Mouse (Mus musculus) kidney, postnatal 0 days (tissue): ENCODE results near the gene Dmwd. TPM values are rescaled to one million over a fixed set of nuclear protein-coding genes. Genes with fewer than 3 reads are reported as not detected.

Experiments
- ATAC-seq: fragments of 200-750 bp; cut with Nextera tagmentation; replicated peaks from 2 replicates; pipeline ENCODE4 v1.8.0; 2017; ENCODE audit warnings: low read depth, moderate number of reproducible peaks, moderate TSS enrichment, moderate library complexity; ENCODE audit not compliant: low FRiP score
- DNase-seq: peaks from one replicate; pipeline ENCODE4 v3.0.0-alpha.2; 2016; ENCODE audit warnings: low spot score
- H3K27ac ChIP-seq: fragments of 300-500 bp; sonication (generic); 2 replicates; pipeline ENCODE4 v1.5.1; 2014; ENCODE audit warnings: mild to moderate bottlenecking
- H3K27me3 ChIP-seq: fragments of 300-500 bp; sonication (generic); 2 replicates; pipeline ENCODE4 v1.6.1; 2014; ENCODE audit warnings: low read length, mixed read lengths; ENCODE audit not compliant: insufficient read depth
- H3K36me3 ChIP-seq: fragments of 300-500 bp; sonication (generic); 2 replicates; pipeline ENCODE4 v1.6.1; 2014; ENCODE audit warnings: low read length, mixed read lengths; ENCODE audit not compliant: insufficient read depth
- H3K4me1 ChIP-seq: fragments of 300-500 bp; sonication (generic); replicated peaks from 2 replicates; pipeline ENCODE4 v1.6.1; 2014; ENCODE audit warnings: antibody characterized with exemption, low read length, mixed read lengths; ENCODE audit not compliant: insufficient read depth
- H3K4me2 ChIP-seq: fragments of 300-500 bp; sonication (generic); 2 replicates; pipeline ENCODE4 v1.6.1; 2014; ENCODE audit warnings: mild to moderate bottlenecking, low read length, moderate library complexity, mixed read lengths
- H3K4me3 ChIP-seq: fragments of 300-500 bp; sonication (generic); replicated peaks from 2 replicates; pipeline ENCODE4 v1.5.1; 2014; ENCODE audit warnings: low read depth, low read length
- H3K9ac ChIP-seq: fragments of 300-500 bp; sonication (generic); 2 replicates; pipeline ENCODE4 v1.6.1; 2014; ENCODE audit warnings: low read depth, low read length
- H3K9me3 ChIP-seq: fragments of 300-500 bp; sonication (generic); replicated peaks from 2 replicates; pipeline ENCODE4 v1.6.1; 2016; ENCODE audit warnings: low read length, inconsistent platforms, mixed read lengths
- CTCF ChIP-seq: IDR thresholded peaks from 2 replicates; pipeline ENCODE4 v1.5.1; 2016; ENCODE audit warnings: antibody characterized with exemption, low read depth, mild to moderate bottlenecking, moderate library complexity
- WGBS: fragments of 180-500 bp; shearing (Covaris S2); extraction: QIAGEN DNeasy Blood & Tissue Kit; methylation state at CpG from one replicate; pipeline ENCODE4 v1.1.7; 2014; 5-methylcytosine and 5-hydroxymethylcytosine counted together
- polyA plus RNA-seq: library from polyadenylated mRNA; unstranded; fragments of >200 nt; fragmentation: Nextera tagmentation; extraction: Ambion mirVana; gene quantifications from 2 replicates; pipeline ENCODE4 v1.2.1, GENCODE M21; 2015

Gene Dmwd
- polyA plus RNA-seq, 1 experiment from 2014 or later, result 16.9 TPM

DNA sequence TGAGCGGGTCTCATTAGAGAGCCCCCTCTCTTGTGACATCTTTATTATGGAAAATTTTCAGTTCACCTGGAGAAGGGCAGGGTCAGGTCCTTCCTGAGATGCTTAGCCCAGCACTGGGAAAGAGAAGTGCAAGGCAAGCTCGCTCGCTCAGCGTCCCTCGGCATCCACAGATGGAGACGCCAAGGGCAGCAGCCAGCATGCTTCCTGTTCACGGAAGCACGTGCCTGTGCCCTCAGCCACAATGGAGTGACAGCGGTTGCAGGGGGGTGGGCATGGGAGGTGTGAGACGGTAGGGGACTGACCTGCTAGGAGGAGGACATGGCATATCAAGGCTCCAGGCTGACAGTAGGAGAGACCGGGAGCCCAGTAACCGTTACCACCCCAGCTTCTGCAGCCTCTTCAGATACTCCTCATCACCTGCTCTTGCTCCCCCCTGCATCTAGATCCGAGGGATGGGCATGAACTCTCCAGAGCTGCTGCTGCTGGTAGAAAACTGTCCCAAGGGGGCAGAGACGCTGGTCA, 28.0 kb upstream of the Dmwd start:
- Histone ChIP-seq H3K4me3 (no peak overlapping the region), H3K36me3 (peaks cover 78% of the 10 kb centered on the region), H3K27ac (no peak overlapping the region), H3K9me3 (no peaks in the 10 kb centered on the region), H3K9ac (no peak overlapping the region), H3K4me1 (no peaks in the 10 kb centered on the region), H3K27me3 (no peaks in the 10 kb centered on the region), H3K4me2 (no peak overlapping the region)
- no peak for TF ChIP-seq CTCF
- ATAC-seq, result no peak
- 89% methylated on average over 14 of the region's 14 CpGs for WGBS
- DNase-seq, result no peak

DNA sequence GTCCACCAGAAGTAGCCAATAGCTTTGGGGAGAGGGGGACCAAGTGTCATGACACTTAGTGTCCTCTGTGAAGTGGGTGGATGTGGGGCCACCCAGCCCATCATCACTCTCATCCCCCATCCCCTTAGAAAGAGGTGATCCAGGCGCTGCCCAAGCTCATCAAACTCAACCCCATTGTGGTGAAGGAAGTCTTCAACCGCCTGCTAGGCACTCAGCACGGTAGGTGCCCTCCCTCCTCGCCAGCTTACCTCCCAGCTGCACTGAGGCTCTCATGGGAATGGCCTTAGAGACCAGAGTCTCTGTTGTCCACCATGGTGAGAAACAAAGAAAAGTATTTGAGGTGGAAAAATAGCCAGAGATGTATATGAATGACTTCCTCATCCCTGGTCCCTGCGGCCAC, 26.8 kb upstream of the Dmwd start:
- no peak overlapping the region for H3K27ac ChIP-seq
- WGBS, result 87% methylated on average over 5 of the region's 5 CpGs
- no peaks in the 10 kb centered on the region for H3K27me3 ChIP-seq
- ATAC-seq (no peak), DNase-seq (no peak)
- H3K9ac ChIP-seq, result no peak overlapping the region
- H3K4me3 ChIP-seq, result no peak overlapping the region
- H3K4me2 ChIP-seq, result no peak overlapping the region
- H3K4me1 ChIP-seq, result no peaks in the 10 kb centered on the region
- H3K9me3 ChIP-seq, result no peaks in the 10 kb centered on the region
- no peak for TF ChIP-seq CTCF
- peaks cover 67% of the 10 kb centered on the region for H3K36me3 ChIP-seq

DNA sequence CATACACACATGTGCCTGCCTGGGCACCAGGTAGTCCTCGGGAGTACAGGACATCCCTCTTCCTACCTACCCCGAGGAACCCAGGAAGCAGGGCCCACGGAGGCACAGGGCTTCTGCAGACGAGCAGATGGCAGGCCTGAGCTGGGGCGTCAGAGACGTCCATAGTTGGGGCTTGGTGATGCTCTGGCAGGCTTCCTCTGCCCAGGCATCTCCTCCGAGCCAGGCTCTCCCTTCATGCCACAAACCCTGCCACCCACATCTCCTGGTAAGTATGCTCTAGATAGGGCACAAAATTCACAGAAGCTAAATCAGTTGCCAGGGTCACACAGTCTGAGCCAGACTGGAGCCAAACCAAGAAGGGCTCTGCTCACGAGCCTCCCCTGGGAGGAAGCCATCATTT, 25.9 kb upstream of the Dmwd start:
- peaks cover 58% of the 10 kb centered on the region for H3K36me3 ChIP-seq
- no peak for TF ChIP-seq CTCF
- DNase-seq (no peak), ATAC-seq (no peak)
- WGBS, result 88% methylated on average over 8 of the region's 8 CpGs
- H3K9me3 ChIP-seq, result no peaks in the 10 kb centered on the region
- no peak overlapping the region for H3K4me3 ChIP-seq
- H3K27me3 ChIP-seq, result no peaks in the 10 kb centered on the region
- no peak overlapping the region for H3K27ac ChIP-seq
- no peak overlapping the region for H3K9ac ChIP-seq
- no peaks in the 10 kb centered on the region for H3K4me1 ChIP-seq
- no peak overlapping the region for H3K4me2 ChIP-seq

DNA sequence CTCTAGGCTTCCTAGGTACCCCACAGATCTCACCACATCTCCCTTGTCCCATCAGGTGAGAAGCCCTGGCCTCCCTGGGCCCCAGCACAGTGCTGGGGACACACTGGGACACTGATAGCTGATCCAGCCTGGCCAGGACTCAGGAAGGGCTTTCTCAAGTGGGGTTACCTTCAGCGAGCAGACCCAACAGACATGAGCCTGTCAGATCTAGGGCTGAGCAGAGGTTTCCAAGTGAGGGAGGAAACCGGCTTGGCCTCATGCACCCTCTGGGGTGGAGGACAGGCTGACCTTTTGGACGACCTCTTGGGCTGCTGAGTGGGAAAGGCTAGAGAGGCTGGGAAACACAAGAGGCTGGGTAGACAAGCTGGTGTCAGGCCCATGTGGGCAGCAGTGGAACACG, 24.9 kb upstream of the Dmwd start:
- H3K4me2 ChIP-seq, result no peak overlapping the region
- WGBS, result 63% methylated on average over 4 of the region's 4 CpGs
- TF ChIP-seq CTCF, result no peak
- ATAC-seq (no peak), DNase-seq (no peak)
- no peaks in the 10 kb centered on the region for H3K9me3 ChIP-seq
- no peaks in the 10 kb centered on the region for H3K4me1 ChIP-seq
- H3K27me3 ChIP-seq, result no peaks in the 10 kb centered on the region
- H3K4me3 ChIP-seq, result no peak overlapping the region
- H3K9ac ChIP-seq, result no peak overlapping the region
- peaks cover 49% of the 10 kb centered on the region for H3K36me3 ChIP-seq
- H3K27ac ChIP-seq, result no peak overlapping the region

DNA sequence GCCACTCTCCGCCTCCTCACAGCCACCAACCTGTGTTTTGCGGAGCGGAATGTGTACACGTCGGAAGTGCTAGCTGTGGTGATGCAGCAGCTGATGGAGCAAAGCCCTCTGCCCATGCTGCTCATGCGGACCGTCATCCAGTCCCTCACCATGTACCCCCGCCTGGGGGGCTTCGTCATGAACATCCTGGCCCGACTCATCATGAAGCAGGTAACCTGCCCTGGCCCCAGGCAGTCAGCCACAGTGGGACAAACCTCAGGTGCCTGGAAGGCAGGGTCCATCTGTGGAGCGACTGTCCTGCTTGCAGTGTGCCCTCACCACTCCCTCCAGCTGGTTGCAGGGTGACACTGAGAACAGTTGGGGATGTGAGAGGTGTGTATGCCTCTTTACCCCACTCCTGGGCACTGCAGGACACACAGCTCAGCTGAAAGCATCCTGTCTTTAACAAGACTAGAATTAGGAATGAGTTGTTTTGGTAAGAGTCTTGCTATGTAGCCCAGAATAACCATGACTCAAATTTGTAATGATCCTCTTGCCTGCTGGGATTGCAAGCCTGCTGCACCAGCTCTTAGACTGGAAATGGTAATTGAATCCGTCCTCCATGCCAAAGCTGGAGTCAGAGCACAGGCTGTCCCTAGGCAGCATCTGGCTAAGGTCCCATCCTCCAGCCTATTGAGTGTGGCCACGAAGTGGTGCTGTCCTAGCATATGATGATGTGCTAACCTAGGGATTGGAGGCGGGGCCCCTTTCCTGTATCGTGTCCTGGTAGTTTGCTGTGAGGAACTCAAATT, 23.5 kb upstream of the Dmwd start:
- DNase-seq (no peak), ATAC-seq (no peak)
- Histone ChIP-seq H3K9ac (no peak overlapping the region), H3K27ac (no peak overlapping the region), H3K4me2 (no peak overlapping the region), H3K27me3 (no peaks in the 10 kb centered on the region), H3K9me3 (no peaks in the 10 kb centered on the region), H3K4me1 (no peaks in the 10 kb centered on the region), H3K36me3 (peaks cover 35% of the 10 kb centered on the region), H3K4me3 (no peak overlapping the region)
- 88% methylated on average over 15 of the region's 15 CpGs for WGBS
- TF ChIP-seq CTCF, result no peak

DNA sequence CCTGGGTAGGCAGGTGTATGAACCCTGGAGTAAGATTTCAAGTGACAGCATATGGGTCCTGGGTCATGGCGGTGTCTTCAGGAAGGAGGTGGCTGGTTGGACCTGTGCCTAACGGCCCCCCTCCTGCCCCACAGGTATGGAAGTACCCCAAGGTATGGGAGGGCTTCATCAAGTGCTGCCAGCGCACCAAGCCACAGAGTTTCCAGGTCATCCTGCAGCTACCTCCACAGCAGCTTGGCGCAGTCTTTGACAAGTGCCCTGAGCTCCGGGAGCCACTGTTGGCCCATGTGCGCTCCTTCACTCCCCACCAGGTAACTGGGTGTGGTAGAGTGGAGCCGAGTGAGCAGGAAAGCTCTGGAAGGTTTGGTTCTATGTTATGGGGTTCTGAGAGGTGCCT, 22.9 kb upstream of the Dmwd start:
- no peak for TF ChIP-seq CTCF
- 92% methylated on average over 7 of the region's 7 CpGs for WGBS
- Histone ChIP-seq H3K4me2 (no peak overlapping the region), H3K27me3 (no peaks in the 10 kb centered on the region), H3K4me3 (no peak overlapping the region), H3K27ac (no peak overlapping the region), H3K4me1 (no peaks in the 10 kb centered on the region), H3K9ac (no peak overlapping the region), H3K36me3 (peaks cover 33% of the 10 kb centered on the region), H3K9me3 (no peaks in the 10 kb centered on the region)
- ATAC-seq (no peak), DNase-seq (no peak)
